Mouse (Mus musculus): Measurements from ENCODE around the gene Numa1. TPM values are rescaled to one million over a fixed set of nuclear protein-coding genes. Genes with fewer than 3 reads are reported as not detected.

Gene Numa1
- 72.1 and 75.6 TPM in 2 replicates for polyA plus RNA-seq (2015; fragmentation: Nextera tagmentation; extraction: Ambion mirVana)

DNA sequence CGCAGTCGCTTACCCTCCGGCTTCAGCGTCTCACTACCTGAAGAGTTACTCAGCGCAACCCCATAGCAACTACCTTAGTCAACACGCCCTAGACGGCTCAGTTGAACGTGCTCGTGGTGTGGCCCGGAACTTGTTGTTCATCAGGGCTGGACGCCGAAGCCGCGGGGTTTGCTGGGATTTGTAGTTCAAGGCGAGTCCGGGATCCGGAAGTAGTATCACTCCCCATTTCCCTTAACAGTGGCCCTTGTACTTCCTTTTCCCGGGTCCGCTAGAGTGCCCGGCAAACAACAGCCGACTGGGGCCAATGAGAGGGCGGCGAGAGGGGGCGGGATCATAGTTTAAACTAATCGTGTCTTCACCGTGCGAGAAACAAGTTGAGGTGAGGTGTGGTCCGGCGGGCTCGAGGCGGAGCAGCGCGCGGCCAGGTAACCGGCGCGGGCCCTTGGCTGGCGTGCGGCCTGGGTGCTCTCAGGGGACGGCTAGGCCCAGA, at the start of gene Numa1, which contains the start of gene Lrrc51:
Numa1 (plus strand) TSS at position 361 of the 490 bp plus-strand sequence.
Lrrc51 (minus strand) TSS at position 145 of the 490 bp plus-strand sequence.
- peak within 1 kb of the TSS; percentile 78 for H3K4me2 ChIP-seq (replicated peaks; ENCODE audit: low read depth, low read length)
- H3K4me3 ChIP-seq (ENCODE audit: low read length): peak within 1 kb of the TSS; percentile 65
- H3K36me3 ChIP-seq (ENCODE audit: insufficient read depth, low read length): no peaks in the 10 kb centered on the region
- H3K27ac ChIP-seq (ENCODE audit: low read length): peak within 1 kb of the TSS; percentile 59
- peak within 1 kb of the TSS; percentile 78 for H3K9ac ChIP-seq (replicated peaks; ENCODE audit: low read length)
- H3K27me3 ChIP-seq (ENCODE audit: insufficient read depth, low read length): no peaks in the 10 kb centered on the region
- H3K9me3 ChIP-seq (ENCODE audit: low read length): no peaks in the 10 kb centered on the region
- WGBS: under 1% methylated on average over 40 of the region's 40 CpGs
- H3K4me1 ChIP-seq (ENCODE audit: insufficient read depth, low read length): peaks cover 17% of the 10 kb centered on the region; the same call in 1 of the 2 replicates
- ATAC-seq (ENCODE audit: low FRiP score, low TSS enrichment): peak; percentile 99

DNA sequence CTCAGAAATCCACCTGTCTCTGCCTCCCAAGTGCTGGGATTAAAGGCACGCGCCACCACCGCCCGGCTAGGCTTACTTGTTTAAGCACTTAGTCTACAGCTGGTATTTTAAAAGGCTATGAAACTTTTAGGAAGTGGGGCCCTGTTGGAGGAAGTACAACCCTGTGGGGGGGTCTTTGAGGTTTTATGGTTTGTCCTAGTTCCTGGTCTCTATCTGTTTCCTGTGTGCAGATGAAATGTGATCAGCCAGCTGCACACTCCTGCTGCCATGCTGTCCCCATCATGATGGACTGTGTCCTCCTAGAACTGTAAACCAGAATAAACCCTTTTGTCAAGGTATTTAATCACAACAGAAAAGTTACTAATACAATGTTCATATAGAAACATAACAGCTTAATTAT, 49.8 kb upstream of the Numa1 start:
- Histone ChIP-seq H3K4me3 (ENCODE audit: low read length) (no peak overlapping the region), H3K27ac (ENCODE audit: low read length) (no peak overlapping the region), H3K9me3 (ENCODE audit: low read length) (no peaks in the 10 kb centered on the region), H3K9ac (replicated peaks; ENCODE audit: low read length) (no peak overlapping the region), H3K36me3 (ENCODE audit: insufficient read depth, low read length) (no peaks in the 10 kb centered on the region), H3K4me1 (ENCODE audit: insufficient read depth, low read length) (no peaks in the 10 kb centered on the region), H3K4me2 (replicated peaks; ENCODE audit: low read depth, low read length) (no peak overlapping the region), H3K27me3 (ENCODE audit: insufficient read depth, low read length) (no peaks in the 10 kb centered on the region)
- 97% methylated on average over 4 of the region's 4 CpGs for WGBS
- ATAC-seq (ENCODE audit: low FRiP score, low TSS enrichment): no peak

DNA sequence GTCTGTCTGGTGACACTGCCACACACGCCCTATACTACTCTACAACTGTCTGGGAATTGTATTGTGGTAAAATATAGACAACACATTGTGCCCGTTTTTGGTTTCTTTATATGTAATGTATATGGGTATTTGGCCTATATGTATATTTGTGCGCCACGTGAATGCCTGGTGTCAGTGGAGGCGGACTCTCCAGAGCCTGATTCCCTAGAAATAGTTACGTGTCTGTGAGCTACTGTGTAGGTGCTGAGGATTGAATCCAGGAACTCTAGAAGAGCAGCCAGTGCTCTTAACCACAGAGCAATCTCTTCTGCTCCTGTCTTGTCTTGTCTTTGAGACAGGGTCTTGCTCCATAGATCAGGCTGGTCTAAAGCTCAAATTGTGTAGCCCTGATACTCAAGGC, 47.6 kb upstream of the Numa1 start:
- Histone ChIP-seq H3K4me3 (ENCODE audit: low read length) (no peak overlapping the region), H3K27me3 (ENCODE audit: insufficient read depth, low read length) (no peaks in the 10 kb centered on the region), H3K36me3 (ENCODE audit: insufficient read depth, low read length) (no peaks in the 10 kb centered on the region), H3K9me3 (ENCODE audit: low read length) (no peaks in the 10 kb centered on the region), H3K4me2 (replicated peaks; ENCODE audit: low read depth, low read length) (no peak overlapping the region), H3K9ac (replicated peaks; ENCODE audit: low read length) (no peak overlapping the region), H3K27ac (ENCODE audit: low read length) (no peak overlapping the region), H3K4me1 (ENCODE audit: insufficient read depth, low read length) (no peaks in the 10 kb centered on the region)
- WGBS: 90% methylated on average over 6 of the region's 6 CpGs
- ATAC-seq (ENCODE audit: low FRiP score, low TSS enrichment): no peak

DNA sequence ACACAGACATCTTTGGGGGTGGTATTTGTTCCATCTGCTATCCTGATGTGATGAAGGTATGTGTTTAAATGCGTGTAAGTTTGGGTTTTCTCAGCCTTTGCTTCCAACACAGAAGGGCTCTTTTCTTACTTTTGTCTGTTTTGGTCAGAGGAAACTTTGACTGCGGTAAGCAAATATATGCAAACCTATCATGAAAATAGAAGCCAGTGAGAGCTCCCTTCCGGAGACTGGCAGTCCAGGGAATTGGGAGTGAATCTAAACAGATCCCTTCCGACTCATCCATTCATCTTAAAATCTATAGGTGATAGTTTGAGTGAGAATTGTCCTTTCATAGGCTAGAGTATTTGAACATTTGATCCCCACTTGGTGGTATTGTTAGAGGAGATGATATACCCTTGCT, 45.5 kb upstream of the Numa1 start:
- H3K27me3 ChIP-seq (ENCODE audit: insufficient read depth, low read length): no peaks in the 10 kb centered on the region
- no peaks in the 10 kb centered on the region for H3K36me3 ChIP-seq (ENCODE audit: insufficient read depth, low read length)
- H3K27ac ChIP-seq (ENCODE audit: low read length): no peak overlapping the region
- no peak overlapping the region for H3K4me3 ChIP-seq (ENCODE audit: low read length)
- no peaks in the 10 kb centered on the region for H3K4me1 ChIP-seq (ENCODE audit: insufficient read depth, low read length)
- no peak overlapping the region for H3K9ac ChIP-seq (replicated peaks; ENCODE audit: low read length)
- H3K9me3 ChIP-seq (ENCODE audit: low read length): no peaks in the 10 kb centered on the region
- no peak for ATAC-seq (ENCODE audit: low FRiP score, low TSS enrichment)
- 84% methylated on average over 4 of the region's 4 CpGs for WGBS
- H3K4me2 ChIP-seq (replicated peaks; ENCODE audit: low read depth, low read length): no peak overlapping the region

DNA sequence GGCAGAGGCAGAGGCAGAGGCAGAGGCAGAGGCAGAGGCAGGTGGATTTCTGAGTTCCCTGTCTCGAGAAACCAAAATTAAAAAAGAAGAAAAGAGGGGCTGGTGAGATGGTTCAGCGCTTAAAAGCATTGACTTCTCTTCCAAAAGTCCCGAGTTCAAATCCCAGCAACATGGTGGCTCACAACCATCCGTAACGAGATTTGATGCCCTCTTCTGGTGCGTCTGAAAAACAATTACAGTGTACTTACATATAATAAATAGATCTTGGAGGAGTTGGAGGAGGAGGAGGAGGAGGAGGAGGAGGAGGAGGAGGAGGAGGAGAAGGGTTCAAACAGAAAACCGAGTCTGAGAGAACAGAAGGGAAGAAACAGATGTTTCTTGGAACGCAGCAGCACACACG, 38.2 kb upstream of the Numa1 start:
- Histone ChIP-seq H3K4me2 (replicated peaks; ENCODE audit: low read depth, low read length) (peak overlapping the region; percentile 53), H3K36me3 (ENCODE audit: insufficient read depth, low read length) (no peaks in the 10 kb centered on the region), H3K27me3 (ENCODE audit: insufficient read depth, low read length) (no peaks in the 10 kb centered on the region), H3K9ac (replicated peaks; ENCODE audit: low read length) (peak overlapping the region; percentile 72), H3K9me3 (ENCODE audit: low read length) (no peaks in the 10 kb centered on the region), H3K4me3 (ENCODE audit: low read length) (peak overlapping the region; percentile 81), H3K4me1 (ENCODE audit: insufficient read depth, low read length) (peaks cover 6% of the 10 kb centered on the region; the same call in 1 of the 2 replicates), H3K27ac (ENCODE audit: low read length) (peak overlapping the region; percentile 58; the same call in 1 of the 2 replicates)
- 32% methylated on average over 9 of the region's 9 CpGs for WGBS
- no peak for ATAC-seq (ENCODE audit: low FRiP score, low TSS enrichment)

DNA sequence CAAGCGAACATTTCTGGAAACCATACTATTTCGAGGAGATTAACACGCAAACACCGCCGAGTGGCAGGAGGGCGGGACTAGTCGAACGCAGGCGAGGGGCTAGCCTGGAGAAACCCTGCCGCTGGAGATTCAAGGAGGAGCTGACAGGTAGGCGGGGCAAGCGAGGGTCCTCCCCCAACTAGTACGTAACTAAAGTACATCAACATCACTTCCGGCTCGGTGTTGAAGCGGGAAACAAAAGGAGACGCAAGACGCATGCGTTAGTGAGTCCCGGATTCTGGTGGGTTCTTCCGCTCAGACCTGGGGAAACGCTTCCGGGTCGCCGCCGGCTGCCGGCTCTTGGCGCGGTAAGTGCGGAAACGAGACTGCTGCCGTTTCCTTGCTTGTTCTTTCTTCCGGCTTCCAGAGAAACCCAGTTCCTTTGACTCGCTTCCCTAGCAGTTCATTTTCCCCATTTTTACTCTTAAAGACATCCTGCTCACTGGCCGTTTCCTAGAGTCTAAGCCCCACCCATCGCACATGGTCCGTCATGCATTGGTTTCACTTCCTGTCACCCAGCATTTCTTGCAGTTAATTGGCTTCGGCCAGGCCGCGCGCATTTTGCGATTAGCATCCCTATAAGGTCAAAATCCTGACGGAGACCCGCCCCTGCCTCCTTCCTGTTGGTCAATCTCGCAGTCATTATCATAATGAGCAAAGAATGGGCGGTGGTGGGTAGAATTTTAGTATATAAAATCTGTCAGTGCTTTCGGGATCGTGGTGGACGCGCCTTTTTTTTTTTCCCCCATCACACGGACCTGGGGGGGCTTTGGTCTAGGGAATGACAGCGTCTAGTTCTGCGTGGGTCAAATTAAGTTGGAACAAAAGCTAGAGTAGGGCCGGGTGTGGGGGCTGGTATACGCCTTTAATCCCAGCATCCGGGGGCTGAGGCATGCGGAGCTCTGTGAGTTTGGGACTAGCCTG, 37.5 kb upstream of the Numa1 start:
- Histone ChIP-seq H3K4me3 (ENCODE audit: low read length) (peak overlapping the region; percentile 81), H3K4me2 (replicated peaks; ENCODE audit: low read depth, low read length) (peak overlapping the region; percentile 62), H3K27me3 (ENCODE audit: insufficient read depth, low read length) (no peaks in the 10 kb centered on the region), H3K9ac (replicated peaks; ENCODE audit: low read length) (peak overlapping the region; percentile 78), H3K4me1 (ENCODE audit: insufficient read depth, low read length) (peaks cover 6% of the 10 kb centered on the region; the same call in 1 of the 2 replicates), H3K36me3 (ENCODE audit: insufficient read depth, low read length) (no peaks in the 10 kb centered on the region), H3K9me3 (ENCODE audit: low read length) (no peaks in the 10 kb centered on the region), H3K27ac (ENCODE audit: low read length) (peak overlapping the region; percentile 96)
- under 1% methylated on average over 57 of the region's 57 CpGs for WGBS
- ATAC-seq (ENCODE audit: low FRiP score, low TSS enrichment): peak; percentile 99

DNA sequence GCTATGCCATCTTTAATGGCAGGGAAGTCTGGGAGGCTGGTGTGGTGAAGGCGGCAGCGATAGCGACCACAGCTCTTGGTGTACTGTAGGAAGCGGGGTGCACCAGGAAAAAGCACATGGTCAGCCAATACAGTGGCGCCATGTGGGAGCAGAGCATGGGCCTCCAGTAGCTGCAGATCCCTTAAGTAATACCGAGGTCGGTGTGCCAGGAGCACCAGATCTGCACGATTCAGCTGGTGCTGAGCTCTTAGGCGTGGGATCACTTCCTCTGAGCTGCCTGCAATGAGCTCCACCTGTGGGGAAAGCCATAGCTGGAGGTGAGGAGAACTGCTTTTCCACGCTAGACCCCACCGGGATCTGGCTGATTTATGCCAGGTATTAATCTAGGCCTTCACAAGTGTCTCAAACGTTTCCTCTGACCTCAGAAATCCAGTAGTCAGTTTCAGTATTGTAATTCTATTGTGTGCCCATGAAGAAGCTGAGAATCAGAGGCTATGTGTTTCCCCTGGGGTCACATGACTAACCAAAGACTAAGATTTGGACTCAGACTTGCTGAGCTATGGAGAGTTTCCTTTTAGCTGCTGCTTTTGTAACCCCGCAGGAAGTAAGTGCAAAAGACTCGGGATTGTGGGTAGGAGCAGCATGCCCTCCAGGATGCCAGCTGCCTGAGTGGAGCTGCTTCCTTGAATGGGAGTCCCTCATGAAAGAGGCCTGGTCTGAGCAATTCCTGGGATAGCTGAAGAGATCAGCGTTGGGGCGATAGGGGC, 33.4 kb upstream of the Numa1 start:
- H3K9ac ChIP-seq (replicated peaks; ENCODE audit: low read length): no peak overlapping the region
- 85% methylated on average over 16 of the region's 16 CpGs for WGBS
- H3K27me3 ChIP-seq (ENCODE audit: insufficient read depth, low read length): no peaks in the 10 kb centered on the region
- H3K4me1 ChIP-seq (ENCODE audit: insufficient read depth, low read length): peaks cover 12% of the 10 kb centered on the region; the same call in 1 of the 2 replicates
- H3K27ac ChIP-seq (ENCODE audit: low read length): no peak overlapping the region
- 0 out of 2 replicates have a peak, but pooled peaks cover 10% of the 10 kb centered on the region for H3K36me3 ChIP-seq (ENCODE audit: insufficient read depth, low read length)
- no peaks in the 10 kb centered on the region for H3K9me3 ChIP-seq (ENCODE audit: low read length)
- H3K4me3 ChIP-seq (ENCODE audit: low read length): no peak overlapping the region
- ATAC-seq (ENCODE audit: low FRiP score, low TSS enrichment): no peak
- H3K4me2 ChIP-seq (replicated peaks; ENCODE audit: low read depth, low read length): no peak overlapping the region

DNA sequence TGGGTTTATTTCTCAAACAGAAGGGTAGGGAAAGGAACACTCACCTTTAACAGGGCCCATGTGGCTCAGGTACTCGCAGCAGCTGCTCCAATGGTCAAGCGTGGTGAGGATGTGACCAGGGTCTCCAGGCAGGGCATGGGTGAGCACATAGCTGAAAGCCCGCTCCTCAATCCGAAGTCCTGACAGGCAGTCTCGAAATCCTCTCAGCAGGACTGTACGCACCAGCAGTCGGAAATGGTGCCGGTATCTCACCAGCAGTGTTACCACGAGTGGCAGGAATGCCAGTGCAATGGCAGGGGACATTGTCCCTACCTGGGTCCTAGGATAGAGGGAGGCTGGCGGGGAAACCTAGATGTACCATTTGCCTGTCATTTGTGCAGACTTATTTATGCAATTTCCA, 31.9 kb upstream of the Numa1 start:
- Histone ChIP-seq H3K9ac (replicated peaks; ENCODE audit: low read length) (no peak overlapping the region), H3K4me1 (ENCODE audit: insufficient read depth, low read length) (peaks cover 18% of the 10 kb centered on the region), H3K27ac (ENCODE audit: low read length) (no peak overlapping the region), H3K4me3 (ENCODE audit: low read length) (no peak overlapping the region), H3K27me3 (ENCODE audit: insufficient read depth, low read length) (no peaks in the 10 kb centered on the region), H3K4me2 (replicated peaks; ENCODE audit: low read depth, low read length) (no peak overlapping the region), H3K9me3 (ENCODE audit: low read length) (no peaks in the 10 kb centered on the region), H3K36me3 (ENCODE audit: insufficient read depth, low read length) (0 out of 2 replicates have a peak, but pooled peaks cover 10% of the 10 kb centered on the region)
- no peak for ATAC-seq (ENCODE audit: low FRiP score, low TSS enrichment)
- WGBS: 88% methylated on average over 10 of the region's 10 CpGs

DNA sequence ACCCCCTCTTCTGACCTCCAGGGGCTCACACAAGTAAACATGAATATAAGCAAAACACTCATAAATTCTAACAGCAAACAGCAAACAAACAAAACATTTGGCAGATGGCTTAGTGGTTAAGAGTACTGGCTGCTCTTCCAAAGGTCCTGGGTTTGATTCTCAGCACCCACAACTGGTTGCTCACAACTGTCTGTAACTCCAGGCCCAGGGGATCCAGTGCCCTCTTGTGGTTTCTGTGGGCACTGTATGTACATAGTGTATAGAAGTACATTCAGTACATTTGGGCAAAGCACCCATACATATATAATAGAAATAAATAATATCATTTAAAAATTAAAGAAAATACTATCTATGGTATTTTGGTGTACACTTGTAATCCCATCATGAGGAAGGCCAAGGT, 31.1 kb upstream of the Numa1 start:
- no peak overlapping the region for H3K27ac ChIP-seq (ENCODE audit: low read length)
- H3K9ac ChIP-seq (replicated peaks; ENCODE audit: low read length): no peak overlapping the region

More for the DNA sequence above, 31.1 kb upstream of the Numa1 start:
- Histone ChIP-seq H3K4me2 (replicated peaks; ENCODE audit: low read depth, low read length) (no peak overlapping the region), H3K4me1 (ENCODE audit: insufficient read depth, low read length) (peaks cover 18% of the 10 kb centered on the region), H3K36me3 (ENCODE audit: insufficient read depth, low read length) (0 out of 2 replicates have a peak, but pooled peaks cover 10% of the 10 kb centered on the region), H3K9me3 (ENCODE audit: low read length) (no peaks in the 10 kb centered on the region), H3K27me3 (ENCODE audit: insufficient read depth, low read length) (no peaks in the 10 kb centered on the region), H3K4me3 (ENCODE audit: low read length) (no peak overlapping the region)
- ATAC-seq (ENCODE audit: low FRiP score, low TSS enrichment): no peak

Data from kidney, embryonic 16.5 days (tissue).